Mouse (Mus musculus) c-Kit-positive CD71-positive TER-119-negative erythroid progenitor cells, embryonic 14.5 days (primary cell): ENCODE results near the gene Kirrel.

Source experiments
- DNase-seq: peaks from one replicate; pipeline ENCODE4 v3.0.0-alpha.2; 2013; ENCODE audit warnings: low read depth

The Kirrel gene

DNA sequence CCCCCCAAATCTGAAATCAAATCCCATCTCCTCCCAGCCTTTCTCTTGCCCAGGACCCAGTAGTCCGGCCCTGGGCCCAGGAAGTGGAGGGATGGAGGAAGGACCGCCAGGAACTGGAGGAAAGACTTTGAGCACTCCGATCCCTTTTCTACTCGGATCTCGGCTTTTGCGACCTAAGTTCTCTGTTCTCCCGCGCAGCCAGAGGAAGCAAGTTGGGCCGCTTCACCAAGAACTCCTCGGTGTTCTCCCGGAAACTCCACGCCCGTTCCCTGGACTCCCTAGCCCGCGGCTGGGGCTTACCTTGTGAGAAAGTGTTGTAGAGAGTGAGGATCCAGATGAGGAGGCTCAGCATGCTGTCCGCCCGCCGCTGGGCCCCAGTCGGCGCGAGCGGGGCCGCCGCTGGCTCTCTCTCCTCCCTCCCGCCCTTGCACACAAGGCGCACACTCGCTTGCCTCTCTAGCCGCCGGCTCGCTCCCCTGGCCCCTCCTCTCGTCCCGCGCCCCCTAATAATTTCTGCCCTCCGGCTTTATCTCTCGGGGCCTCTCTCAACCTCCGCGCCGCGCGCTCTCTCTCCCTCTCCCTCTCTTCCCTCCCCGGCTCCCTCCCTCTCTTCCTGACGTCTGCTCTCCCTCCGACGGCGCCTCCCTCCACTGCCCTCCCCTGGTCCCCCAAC is at the start of gene Kirrel:
Gene Kirrel, minus strand, starts transcription at position 652 of the 673 bp plus-strand sequence.
- DNase-seq: no peak

GRCm38 (mm10) chr3:87223636-87224035 is 49.1 kb upstream of the Kirrel start:
- DNase-seq: no peak

GRCm38 (mm10) chr3:87222346-87222745 is 47.8 kb upstream of the Kirrel start:
- no peak for DNase-seq

- DNase-seq: no peak
Observed at GRCm38 (mm10) chr3:87215176-87215575, 40.6 kb upstream of the Kirrel start.

- DNase-seq: no peak
Observed at GRCm38 (mm10) chr3:87214221-87214864, 39.8 kb upstream of the Kirrel start.

DNA sequence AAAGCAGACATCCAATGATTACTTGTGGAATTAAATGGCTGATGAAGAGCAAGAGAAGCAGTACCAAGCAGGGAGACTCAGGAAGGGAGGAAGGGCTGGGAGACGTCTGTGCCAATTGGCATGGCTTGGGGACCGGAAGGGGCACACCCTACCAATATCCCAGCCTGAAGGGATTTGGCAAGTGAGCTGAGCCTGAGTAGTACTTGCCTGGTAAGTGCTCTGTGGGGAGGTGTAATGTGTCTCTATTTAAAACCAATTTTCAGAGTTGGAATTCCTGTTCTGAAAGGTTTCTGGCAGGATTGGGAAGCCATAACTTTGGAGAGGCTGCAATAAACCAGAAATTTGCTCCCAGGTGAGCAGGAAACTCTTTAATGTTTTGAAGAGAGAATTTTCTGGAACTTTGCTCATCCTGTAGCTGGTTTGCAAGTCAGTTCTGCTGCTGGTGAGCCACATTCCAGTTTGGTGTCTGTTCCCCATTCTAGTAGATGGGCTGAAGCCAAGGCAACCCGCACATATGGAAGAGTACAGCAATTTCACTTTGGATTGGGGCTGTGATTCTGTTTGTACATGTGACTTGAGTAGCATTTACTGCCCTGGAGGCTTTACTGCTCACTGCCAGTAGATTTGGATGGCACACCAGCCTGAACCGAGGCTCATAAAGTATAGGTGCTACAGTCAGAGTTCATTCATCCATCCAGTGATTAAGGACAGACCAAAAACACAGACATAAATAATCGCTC is 32.0 kb upstream of the Kirrel start:
- DNase-seq: no peak

DNA sequence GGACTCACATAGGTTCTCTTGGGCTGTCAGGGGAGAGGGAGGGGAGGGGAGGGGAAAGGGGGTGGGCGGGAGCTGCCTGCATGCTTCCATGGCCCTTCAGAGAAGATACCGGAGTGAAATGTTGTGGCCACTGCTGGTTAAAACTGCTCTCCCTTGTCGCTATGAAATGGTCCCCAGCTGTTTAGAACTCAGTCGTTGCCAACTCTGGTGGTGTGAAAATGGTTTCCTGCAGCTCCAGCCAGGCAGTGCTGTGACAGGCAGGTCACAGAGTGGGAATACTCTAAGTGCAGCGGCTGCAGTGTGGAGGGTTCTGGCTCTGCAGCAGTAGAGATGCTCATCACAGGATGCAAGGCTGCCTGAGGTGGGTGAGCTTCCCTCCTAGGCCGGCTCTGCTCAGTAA is 22.1 kb upstream of the Kirrel start:
- DNase-seq: no peak

DNA sequence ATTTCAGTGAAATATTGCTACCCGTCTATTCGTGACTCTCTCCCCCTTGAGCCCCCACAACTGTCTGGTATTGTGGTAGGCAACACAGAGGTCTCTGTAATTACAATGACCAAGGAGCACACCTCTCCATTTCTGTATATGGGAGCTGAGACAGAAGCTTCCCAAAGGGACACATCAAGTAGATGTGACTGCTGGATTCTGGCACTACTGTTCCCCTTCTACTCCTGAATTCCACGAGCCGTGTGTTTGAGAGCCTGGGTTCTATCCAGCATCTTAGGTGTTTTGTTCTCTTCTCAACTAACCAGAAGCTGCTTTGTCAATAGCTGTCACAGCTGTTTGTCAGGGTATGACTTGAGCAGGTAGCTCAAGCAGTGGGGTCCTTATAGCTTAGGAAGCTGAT is 20.5 kb upstream of the Kirrel start:
- DNase-seq: no peak

- no peak for DNase-seq
Observed at GRCm38 (mm10) chr3:87194591-87194990, 20.0 kb upstream of the Kirrel start.

GRCm38 (mm10) chr3:87193756-87194155 is 19.2 kb upstream of the Kirrel start:
- no peak for DNase-seq

- DNase-seq: no peak
Observed at GRCm38 (mm10) chr3:87193352-87193751, 18.8 kb upstream of the Kirrel start.

DNA sequence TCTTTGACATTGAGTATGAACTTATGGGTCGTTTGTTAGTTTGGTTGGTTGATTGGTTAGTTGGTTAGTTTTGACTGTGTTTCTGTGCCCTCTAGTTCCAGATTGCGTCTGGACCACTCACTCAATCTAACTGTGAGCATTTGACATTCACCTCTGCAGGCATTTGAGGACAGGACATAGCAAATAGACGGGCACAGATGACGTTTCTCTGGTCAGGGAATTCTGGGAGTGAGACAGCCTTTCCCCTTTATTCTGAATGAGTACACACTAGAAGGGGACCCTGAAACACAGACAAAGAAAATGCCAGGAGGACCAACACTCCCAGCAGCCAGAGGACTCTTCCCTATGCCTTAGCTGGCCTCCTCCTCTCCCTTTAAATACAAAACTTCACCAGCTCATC is 2.1 kb upstream of the Kirrel start:
- no peak for DNase-seq

DNA sequence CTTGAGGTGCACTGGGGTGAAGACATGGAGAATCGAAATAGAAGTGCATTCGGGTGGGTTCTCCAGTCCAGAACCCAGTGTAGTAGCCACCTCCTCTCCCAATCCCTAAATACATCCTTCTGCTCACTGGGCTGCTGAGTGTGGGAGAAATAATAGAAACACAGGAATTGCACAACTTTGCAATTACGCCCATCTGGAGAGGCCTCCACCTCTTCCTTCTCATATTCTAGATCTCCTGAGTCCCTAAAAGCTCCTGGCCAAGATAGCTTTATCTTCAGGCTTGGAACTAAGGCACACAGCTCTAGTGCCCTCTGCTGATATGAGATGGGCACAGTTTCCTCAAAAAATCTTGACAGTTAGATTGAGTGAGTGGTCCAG is 880 bp upstream of the Kirrel start:
- no peak for DNase-seq

GRCm38 (mm10) chr3:87174769-87175437 is 356 bp upstream of the Kirrel start:
- DNase-seq: no peak

DNA sequence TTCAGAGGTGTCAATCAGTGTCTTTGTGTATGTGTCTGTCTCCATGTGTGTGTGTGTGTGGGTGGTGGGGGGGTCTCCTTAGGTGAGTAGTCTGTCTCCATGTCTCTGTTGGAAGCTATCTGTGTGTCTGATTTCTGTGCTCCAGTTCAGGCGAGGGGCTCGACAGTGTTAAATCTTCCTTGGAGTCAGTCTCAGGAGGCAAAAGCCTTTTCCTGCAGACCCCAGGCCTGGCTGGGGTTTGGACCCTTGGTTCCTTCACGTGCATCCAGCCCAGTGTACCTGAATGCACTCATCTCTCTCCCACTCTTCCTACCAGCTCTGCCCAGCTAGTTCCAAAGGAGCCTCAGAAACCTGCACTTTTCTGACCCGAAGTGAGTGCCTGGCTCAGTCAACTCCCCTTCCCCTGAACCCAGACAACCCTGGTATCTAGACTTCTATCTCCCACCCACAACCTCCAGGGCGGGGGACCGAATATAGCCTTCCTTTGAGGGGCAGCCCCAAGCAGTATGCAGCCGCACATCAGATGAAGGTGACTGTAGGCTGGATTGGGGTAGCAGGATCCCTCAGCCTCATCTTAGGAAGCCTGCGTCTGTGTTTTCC is 961 bp downstream of the Kirrel start:
- DNase-seq: no peak

DNA sequence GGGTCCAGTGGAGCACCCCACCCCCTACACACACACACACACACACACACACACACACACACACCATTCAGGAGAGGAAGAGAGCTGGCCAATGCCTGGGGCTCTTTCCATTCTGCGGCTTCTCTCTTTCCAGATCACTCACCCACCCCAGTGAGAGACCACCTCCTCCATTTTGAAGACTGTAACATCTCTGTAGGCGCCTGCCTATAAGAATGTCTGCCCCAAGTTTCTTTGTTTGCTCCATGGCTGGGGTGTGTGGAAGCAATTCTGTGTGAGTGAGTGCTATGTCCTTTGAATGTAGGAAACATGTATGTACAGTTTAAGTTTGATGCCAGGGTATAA is 1.5 kb downstream of the Kirrel start:
- DNase-seq: no peak

DNA sequence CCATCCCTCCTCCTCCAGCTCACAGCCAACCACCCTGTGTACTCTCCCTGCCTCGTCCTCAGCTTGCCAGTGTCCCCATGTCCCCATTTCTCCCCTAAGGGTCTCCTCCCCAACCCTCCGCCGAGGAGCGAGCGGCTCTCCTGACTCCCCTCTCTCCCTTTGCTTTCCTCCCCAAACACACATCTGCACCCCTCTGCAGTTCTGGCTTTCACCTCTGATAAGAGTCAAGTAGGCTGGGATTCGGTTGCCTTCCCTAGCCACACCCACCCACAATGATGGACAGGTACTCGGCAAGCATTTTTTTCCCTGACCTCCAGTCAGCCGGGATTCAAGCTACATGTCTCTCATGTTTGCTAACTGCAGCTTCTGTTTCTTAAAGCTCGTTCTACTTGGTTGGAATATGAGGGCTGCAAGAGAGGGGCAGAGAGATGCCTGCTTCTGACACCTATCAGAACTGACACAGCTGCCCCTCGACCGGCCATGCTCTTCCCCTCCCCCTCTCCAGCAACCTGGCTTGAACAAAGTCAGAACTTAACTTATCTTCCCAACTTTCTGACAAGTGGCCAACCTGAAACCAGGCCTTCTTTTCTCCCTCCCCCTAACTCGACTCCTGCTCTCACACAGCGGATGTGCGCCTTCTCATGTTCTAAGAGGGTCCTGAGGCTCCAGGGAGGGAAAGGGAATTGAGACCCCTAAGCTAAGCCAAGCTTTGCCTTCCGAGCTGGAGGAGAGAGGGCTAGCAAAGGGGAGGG is 2.0 kb downstream of the Kirrel start:
- DNase-seq: no peak

GRCm38 (mm10) chr3:87171201-87172100 is 3.1 kb downstream of the Kirrel start:
- DNase-seq: no peak

GRCm38 (mm10) chr3:87169402-87170015 is 5.0 kb downstream of the Kirrel start:
- no peak for DNase-seq

- no peak for DNase-seq
Observed at GRCm38 (mm10) chr3:87168756-87169155, 5.8 kb downstream of the Kirrel start.
